Mouse (Mus musculus) embryonic facial prominence, embryonic 15.5 days (tissue): Measurements from ENCODE around the gene St7. TPM values are rescaled to one million over a fixed set of nuclear protein-coding genes. Genes with fewer than 3 reads are reported as not detected.

ENCODE experiments used
- ATAC-seq: fragments of 200-750 bp; cut with Nextera tagmentation; 2 replicates; pipeline ENCODE4 v1.8.0; 2017; ENCODE audit warnings: low read depth, moderate TSS enrichment; ENCODE audit not compliant: insufficient number of reproducible peaks, low FRiP score, low TSS enrichment
- H3K27ac ChIP-seq: fragments of 300-500 bp; sonication (generic); replicated peaks from 2 replicates; pipeline ENCODE4 v1.5.1; 2015; ENCODE audit warnings: mild to moderate bottlenecking, inconsistent platforms
- H3K27me3 ChIP-seq: fragments of 300-500 bp; sonication (generic); 2 replicates; pipeline ENCODE4 v1.6.1; 2015; ENCODE audit warnings: inconsistent platforms
- H3K36me3 ChIP-seq: fragments of 300-500 bp; sonication (generic); 2 replicates; pipeline ENCODE4 v1.6.1; 2015; ENCODE audit warnings: mild to moderate bottlenecking, inconsistent platforms
- H3K4me1 ChIP-seq: fragments of 300-500 bp; sonication (generic); 2 replicates; pipeline ENCODE4 v1.6.1; 2015; ENCODE audit warnings: inconsistent platforms
- H3K4me2 ChIP-seq: fragments of 300-500 bp; sonication (generic); replicated peaks from 2 replicates; pipeline ENCODE4 v1.6.1; 2015; ENCODE audit warnings: mild to moderate bottlenecking, inconsistent platforms
- H3K4me3 ChIP-seq: fragments of 300-500 bp; sonication (generic); replicated peaks from 2 replicates; pipeline ENCODE4 v1.5.1; 2015; ENCODE audit warnings: mild to moderate bottlenecking, inconsistent platforms
- H3K9ac ChIP-seq: fragments of 300-500 bp; sonication (generic); 2 replicates; pipeline ENCODE4 v1.6.1; 2015; ENCODE audit warnings: inconsistent platforms
- H3K9me3 ChIP-seq: fragments of 300-500 bp; sonication (generic); replicated peaks from 2 replicates; pipeline ENCODE4 v1.6.1; 2016; ENCODE audit warnings: inconsistent platforms
- WGBS: fragments of 180-500 bp; shearing (Covaris S2); methylation state at CpG from one replicate; pipeline ENCODE4 v1.1.7; 2015; 5-methylcytosine and 5-hydroxymethylcytosine counted together
- polyA plus RNA-seq: library from polyadenylated mRNA; unstranded; fragments of >200 nt; fragmentation: Nextera tagmentation; extraction: Ambion mirVana; gene quantifications from 2 replicates; pipeline ENCODE4 v1.2.1, GENCODE M21; 2015

Gene St7
- polyA plus RNA-seq, 1 experiment from 2014 or later = 29.5 TPM

DNA sequence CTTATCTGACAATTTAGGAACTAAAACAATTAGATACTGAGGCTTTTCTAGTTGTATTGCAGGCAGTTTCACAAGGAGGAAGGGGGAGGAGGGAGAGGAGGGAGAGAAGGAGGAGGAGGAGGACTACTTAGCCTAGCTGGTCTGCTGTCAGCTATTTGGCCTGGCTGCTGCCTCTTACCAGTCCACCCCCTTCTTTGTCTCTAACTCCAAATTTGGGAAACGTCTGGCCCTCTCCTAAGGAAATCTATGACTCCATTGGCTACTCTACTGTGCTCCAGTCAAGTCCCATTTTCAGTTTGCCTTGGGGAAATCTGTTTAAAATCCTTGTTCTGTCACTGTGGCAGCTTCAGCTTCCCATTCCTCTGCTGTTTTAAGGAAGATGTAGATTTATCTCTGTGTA, 175.1 kb downstream of the St7 start:
- Histone ChIP-seq H3K4me1 (0 out of 2 replicates have a peak, but pooled peaks cover 5% of the 10 kb centered on the region), H3K27ac (no peak overlapping the region), H3K9me3 (no peaks in the 10 kb centered on the region), H3K27me3 (no peaks in the 10 kb centered on the region), H3K9ac (no peak overlapping the region), H3K36me3 (0 out of 2 replicates have a peak, but pooled peaks cover 5% of the 10 kb centered on the region), H3K4me3 (no peak overlapping the region), H3K4me2 (no peak overlapping the region)
- 52% methylated on average over 1 of the region's 1 CpGs for WGBS
- no peak for ATAC-seq

- no peak for ATAC-seq
- Histone ChIP-seq H3K4me1 (peaks cover 8% of the 10 kb centered on the region; the same call in 1 of the 2 replicates), H3K9me3 (no peaks in the 10 kb centered on the region), H3K4me3 (no peak overlapping the region), H3K27ac (no peak overlapping the region), H3K27me3 (no peaks in the 10 kb centered on the region), H3K36me3 (0 out of 2 replicates have a peak, but pooled peaks cover 5% of the 10 kb centered on the region), H3K4me2 (no peak overlapping the region), H3K9ac (no peak overlapping the region)
- 61% methylated on average over 3 of the region's 3 CpGs for WGBS
These were observed 179.2 kb downstream of the St7 start for GRCm38 (mm10) chr6:17871831-17872372.

GRCm38 (mm10) chr6:17875606-17876005, 182.9 kb downstream of the St7 start:
- Histone ChIP-seq H3K9ac (no peak overlapping the region), H3K9me3 (no peaks in the 10 kb centered on the region), H3K4me3 (no peak overlapping the region), H3K36me3 (no peaks in the 10 kb centered on the region), H3K27ac (no peak overlapping the region), H3K4me1 (peaks cover 8% of the 10 kb centered on the region; the same call in 1 of the 2 replicates), H3K27me3 (no peaks in the 10 kb centered on the region), H3K4me2 (no peak overlapping the region)
- 63% methylated on average over 7 of the region's 7 CpGs for WGBS
- ATAC-seq = no peak

DNA sequence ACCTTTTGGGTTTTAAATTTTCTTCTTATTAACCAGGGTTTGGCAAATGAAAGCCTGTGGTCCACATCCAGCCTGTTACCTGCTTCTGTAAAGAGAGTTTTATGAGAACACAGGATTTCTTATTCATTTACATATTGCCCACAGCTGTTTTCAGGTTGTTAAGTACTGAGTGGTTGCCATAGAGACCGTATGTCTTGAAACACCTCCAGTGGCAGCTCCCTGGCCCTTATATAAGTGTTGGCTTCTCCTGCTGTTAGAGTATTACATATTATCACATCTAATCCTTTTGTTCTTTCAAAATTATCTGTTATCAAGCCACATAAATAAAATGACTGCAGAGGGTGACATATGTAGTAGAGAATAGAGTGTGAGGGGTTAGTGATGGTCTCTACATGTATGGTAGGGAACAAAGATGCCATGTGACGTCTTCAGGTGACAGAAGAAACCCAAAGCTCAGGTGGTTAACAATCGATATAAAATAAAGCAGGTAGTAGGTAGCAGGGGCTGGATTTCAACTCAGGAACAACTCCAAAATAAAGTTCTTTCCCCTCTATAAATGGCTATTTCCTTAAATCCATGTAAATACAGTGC, 183.4 kb downstream of the St7 start:
- no peak overlapping the region for H3K9ac ChIP-seq
- WGBS = 76% methylated on average over 3 of the region's 3 CpGs
- no peak overlapping the region for H3K27ac ChIP-seq
- no peaks in the 10 kb centered on the region for H3K36me3 ChIP-seq
- no peak for ATAC-seq
- peaks cover 8% of the 10 kb centered on the region; the same call in 1 of the 2 replicates for H3K4me1 ChIP-seq
- no peak overlapping the region for H3K4me3 ChIP-seq
- no peak overlapping the region for H3K4me2 ChIP-seq
- no peaks in the 10 kb centered on the region for H3K9me3 ChIP-seq
- no peaks in the 10 kb centered on the region for H3K27me3 ChIP-seq

DNA sequence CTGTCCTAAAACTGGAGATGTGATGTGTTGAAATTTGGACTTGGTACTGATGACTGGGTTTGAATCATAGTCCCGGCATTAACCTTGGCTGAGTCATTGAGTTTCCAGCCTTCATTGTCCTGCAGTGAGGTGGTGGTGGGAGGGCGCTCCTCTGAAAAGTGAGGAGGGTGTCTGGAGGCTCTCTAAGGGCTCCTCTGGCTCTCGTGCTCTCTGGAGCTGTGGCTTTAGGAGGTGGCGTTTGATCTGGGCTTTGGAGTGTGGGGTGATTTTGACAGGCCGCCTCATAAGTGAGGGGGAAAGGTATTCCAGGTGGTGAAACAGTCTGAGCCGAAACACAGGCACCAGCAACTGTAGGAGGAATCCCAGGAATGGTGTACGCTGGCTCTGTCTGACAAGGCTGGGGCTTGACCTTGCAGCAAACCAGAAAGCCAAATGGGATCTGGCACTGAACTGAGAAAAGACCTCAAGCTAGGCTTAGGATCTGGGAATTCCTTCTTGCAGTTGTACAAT, 184.0 kb downstream of the St7 start:
- no peak overlapping the region for H3K4me2 ChIP-seq
- no peaks in the 10 kb centered on the region for H3K27me3 ChIP-seq
- no peaks in the 10 kb centered on the region for H3K36me3 ChIP-seq
- 71% methylated on average over 7 of the region's 7 CpGs for WGBS
- H3K4me1 ChIP-seq = peaks cover 4% of the 10 kb centered on the region; the same call in 1 of the 2 replicates
- no peak overlapping the region for H3K4me3 ChIP-seq
- no peak overlapping the region for H3K27ac ChIP-seq
- H3K9ac ChIP-seq = no peak overlapping the region
- no peaks in the 10 kb centered on the region for H3K9me3 ChIP-seq
- no peak for ATAC-seq

GRCm38 (mm10) chr6:17882943-17883342, 190.2 kb downstream of the St7 start:
- H3K9me3 ChIP-seq = no peaks in the 10 kb centered on the region
- no peak overlapping the region for H3K4me3 ChIP-seq
- H3K36me3 ChIP-seq = no peaks in the 10 kb centered on the region
- H3K9ac ChIP-seq = no peak overlapping the region
- no peak overlapping the region for H3K27ac ChIP-seq
- H3K27me3 ChIP-seq = no peaks in the 10 kb centered on the region
- H3K4me2 ChIP-seq = no peak overlapping the region
- no peak for ATAC-seq
- H3K4me1 ChIP-seq = no peaks in the 10 kb centered on the region

DNA sequence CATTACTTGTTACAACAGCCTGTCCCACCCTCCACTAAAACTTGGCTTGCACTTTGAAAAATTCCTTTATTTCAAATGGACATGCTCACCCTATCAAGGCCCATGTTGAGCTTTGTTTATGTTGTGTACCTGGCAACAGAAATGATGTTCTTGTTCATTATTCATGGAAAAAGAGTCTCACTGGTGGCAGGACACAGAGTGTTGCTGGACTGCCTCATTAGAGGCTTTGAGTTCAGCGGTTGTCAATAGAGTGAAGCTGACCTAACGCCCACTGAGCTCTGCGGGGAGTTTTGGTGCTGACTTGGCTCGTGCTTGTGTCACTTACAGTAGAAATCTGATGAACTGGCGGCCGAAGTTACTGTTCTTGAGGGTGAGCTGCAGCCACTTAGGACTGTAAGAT, 195.0 kb downstream of the St7 start:
- Histone ChIP-seq H3K4me3 (no peak overlapping the region), H3K27ac (no peak overlapping the region), H3K27me3 (no peaks in the 10 kb centered on the region), H3K9me3 (no peaks in the 10 kb centered on the region), H3K4me2 (no peak overlapping the region), H3K4me1 (no peaks in the 10 kb centered on the region), H3K36me3 (no peaks in the 10 kb centered on the region), H3K9ac (no peak overlapping the region)
- no peak for ATAC-seq
- WGBS = 84% methylated on average over 6 of the region's 6 CpGs

- 93% methylated on average over 3 of the region's 3 CpGs for WGBS
- no peak overlapping the region for H3K27ac ChIP-seq
- H3K9ac ChIP-seq = no peak overlapping the region
- no peaks in the 10 kb centered on the region for H3K4me1 ChIP-seq
- H3K4me3 ChIP-seq = no peak overlapping the region
- no peaks in the 10 kb centered on the region for H3K27me3 ChIP-seq
- ATAC-seq = no peak
- H3K9me3 ChIP-seq = no peaks in the 10 kb centered on the region
- no peak overlapping the region for H3K4me2 ChIP-seq
- H3K36me3 ChIP-seq = no peaks in the 10 kb centered on the region
These were observed 202.8 kb downstream of the St7 start for GRCm38 (mm10) chr6:17895562-17895961.

GRCm38 (mm10) chr6:17898539-17898938, 205.8 kb downstream of the St7 start:
- no peak for ATAC-seq

DNA sequence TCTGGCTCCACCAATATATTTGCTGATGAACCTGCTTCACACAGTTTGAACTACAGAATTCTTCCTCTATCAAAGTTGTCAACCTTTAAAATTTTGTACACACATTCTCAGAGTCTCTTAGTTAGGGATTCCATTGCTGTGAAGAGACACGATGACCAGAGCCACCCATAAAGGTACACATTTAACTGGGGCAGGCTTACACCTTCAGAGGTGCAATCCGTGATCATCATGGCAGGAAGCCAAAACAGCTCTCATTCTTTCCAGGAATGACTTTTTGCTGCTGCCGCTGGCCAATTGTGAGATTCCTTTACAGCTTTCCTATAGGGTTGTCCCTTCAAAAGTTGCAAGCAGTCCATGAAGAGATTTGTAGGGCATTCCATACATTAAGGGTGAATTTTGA, 210.6 kb downstream of the St7 start:
- 83% methylated on average over 3 of the region's 3 CpGs for WGBS

More at GRCm38 (mm10) chr6:17898539-17898938, 205.8 kb downstream of the St7 start:
- WGBS = 80% methylated on average over 1 of the region's 1 CpGs
- H3K36me3 ChIP-seq = no peaks in the 10 kb centered on the region
- no peaks in the 10 kb centered on the region for H3K9me3 ChIP-seq
- H3K4me3 ChIP-seq = no peak overlapping the region
- H3K9ac ChIP-seq = no peak overlapping the region
- no peaks in the 10 kb centered on the region for H3K27me3 ChIP-seq
- no peak overlapping the region for H3K27ac ChIP-seq
- H3K4me2 ChIP-seq = no peak overlapping the region
- no peaks in the 10 kb centered on the region for H3K4me1 ChIP-seq

DNA sequence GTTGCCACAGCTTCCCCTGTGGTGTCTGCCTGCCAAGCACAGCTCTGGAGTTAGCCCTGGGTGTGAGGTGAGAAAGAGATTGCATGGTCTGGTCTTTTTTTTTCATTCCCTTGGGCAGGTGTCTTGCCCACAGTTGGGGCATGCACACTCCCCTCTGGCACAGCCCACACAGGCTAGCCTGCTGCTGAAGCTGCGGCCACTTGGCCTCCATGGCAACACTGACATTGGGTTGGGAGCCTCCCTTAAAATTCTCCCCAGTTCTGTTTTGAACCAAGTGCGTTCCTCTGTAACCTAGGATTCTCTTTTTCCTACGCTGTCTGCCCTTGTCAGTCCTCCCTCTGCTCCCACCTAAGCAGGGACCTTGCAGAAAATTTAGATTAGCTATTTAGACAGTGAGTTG, 213.0 kb downstream of the St7 start:
- WGBS = 78% methylated on average over 3 of the region's 3 CpGs
- Histone ChIP-seq H3K4me3 (no peak overlapping the region), H3K9ac (no peak overlapping the region), H3K9me3 (no peaks in the 10 kb centered on the region), H3K27ac (no peak overlapping the region), H3K36me3 (no peaks in the 10 kb centered on the region), H3K27me3 (no peaks in the 10 kb centered on the region), H3K4me1 (peaks cover 10% of the 10 kb centered on the region; the same call in 1 of the 2 replicates), H3K4me2 (no peak overlapping the region)
- no peak for ATAC-seq

More for the DNA sequence above, 210.6 kb downstream of the St7 start:
- H3K4me3 ChIP-seq = no peak overlapping the region
- no peak for ATAC-seq
- H3K36me3 ChIP-seq = no peaks in the 10 kb centered on the region
- no peak overlapping the region for H3K27ac ChIP-seq
- peaks cover 10% of the 10 kb centered on the region; the same call in 1 of the 2 replicates for H3K4me1 ChIP-seq
- H3K9me3 ChIP-seq = no peaks in the 10 kb centered on the region
- H3K4me2 ChIP-seq = no peak overlapping the region
- no peaks in the 10 kb centered on the region for H3K27me3 ChIP-seq
- H3K9ac ChIP-seq = no peak overlapping the region

- no peak overlapping the region for H3K4me2 ChIP-seq
- no peaks in the 10 kb centered on the region for H3K36me3 ChIP-seq
- H3K4me3 ChIP-seq = no peak overlapping the region
- no peaks in the 10 kb centered on the region for H3K27me3 ChIP-seq
- WGBS = 36% methylated on average over 6 of the region's 6 CpGs
- H3K9me3 ChIP-seq = no peaks in the 10 kb centered on the region
- no peak overlapping the region for H3K9ac ChIP-seq
- no peak overlapping the region for H3K27ac ChIP-seq
- ATAC-seq = no peak
- peaks cover 10% of the 10 kb centered on the region; the same call in 1 of the 2 replicates for H3K4me1 ChIP-seq
These were observed 213.6 kb downstream of the St7 start for GRCm38 (mm10) chr6:17906289-17906688.
